Mouse (Mus musculus) midbrain, postnatal 0 days (tissue): ENCODE results near the gene Ghrhr. TPM values are rescaled to one million over a fixed set of nuclear protein-coding genes. Genes with fewer than 3 reads are reported as not detected.

Experiments used
- ATAC-seq: fragments of 200-750 bp; cut with Nextera tagmentation; 2 replicates; pipeline ENCODE4 v1.8.0; 2017; ENCODE audit warnings: moderate number of reproducible peaks, mild to moderate bottlenecking, moderate TSS enrichment, moderate library complexity; ENCODE audit not compliant: low FRiP score
- DNase-seq: peaks from one replicate; pipeline ENCODE4 v3.0.0-alpha.2; 2015; ENCODE audit warnings: low spot score
- H3K27ac ChIP-seq: fragments of 300-500 bp; sonication (generic); 2 replicates; pipeline ENCODE4 v1.5.1; 2014; ENCODE audit warnings: low read depth, mild to moderate bottlenecking, low read length, mixed read lengths
- H3K27me3 ChIP-seq: fragments of 300-500 bp; sonication (generic); 2 replicates; pipeline ENCODE4 v1.6.1; 2014; ENCODE audit warnings: low read length, control low read depth, mixed read lengths; ENCODE audit not compliant: insufficient read depth
- H3K36me3 ChIP-seq: fragments of 300-500 bp; sonication (generic); 2 replicates; pipeline ENCODE4 v1.6.1; 2014; ENCODE audit warnings: low read length, control low read depth, mixed read lengths; ENCODE audit not compliant: insufficient read depth
- H3K4me1 ChIP-seq: fragments of 300-500 bp; sonication (generic); 2 replicates; pipeline ENCODE4 v1.6.1; 2014; ENCODE audit warnings: mild to moderate bottlenecking, control low read depth, antibody characterized with exemption, low read length, mixed read lengths; ENCODE audit not compliant: insufficient read depth
- H3K4me2 ChIP-seq: fragments of 300-500 bp; sonication (generic); 2 replicates; pipeline ENCODE4 v1.6.1; 2014; ENCODE audit warnings: low read depth, mild to moderate bottlenecking, low read length, mixed read lengths; ENCODE audit not compliant: poor library complexity, severe bottlenecking
- H3K4me3 ChIP-seq: fragments of 300-500 bp; sonication (generic); 2 replicates; pipeline ENCODE4 v1.5.1; 2014; ENCODE audit warnings: low read depth, mild to moderate bottlenecking, low read length, moderate library complexity
- H3K9ac ChIP-seq: fragments of 300-500 bp; sonication (generic); replicated peaks from 2 replicates; pipeline ENCODE4 v1.6.1; 2014; ENCODE audit warnings: mild to moderate bottlenecking, low read length, moderate library complexity, mixed read lengths; ENCODE audit not compliant: poor library complexity, severe bottlenecking
- H3K9me3 ChIP-seq: fragments of 300-500 bp; sonication (generic); 2 replicates; pipeline ENCODE4 v1.6.1; 2016; ENCODE audit warnings: low read length, control low read depth
- CTCF ChIP-seq: IDR thresholded peaks from 2 replicates; pipeline ENCODE4 v1.5.1; 2016; ENCODE audit warnings: antibody characterized with exemption, mild to moderate bottlenecking
- WGBS: fragments of 180-500 bp; shearing (Covaris S2); extraction: QIAGEN DNeasy Blood & Tissue Kit; methylation state at CpG from one replicate; pipeline ENCODE4 v1.1.7; 2014; 5-methylcytosine and 5-hydroxymethylcytosine counted together
- polyA plus RNA-seq: library from polyadenylated mRNA; unstranded; fragments of >200 nt; fragmentation: Nextera tagmentation; extraction: Ambion mirVana; gene quantifications from 2 replicates; pipeline ENCODE4 v1.2.1, GENCODE M21; 2015
- total RNA-seq: library from RNA; depleted of rRNA; stranded (reverse); fragments of >200 nt; gene quantifications from 2 replicates; pipeline ENCODE4 v1.2.3, GENCODE M21; 2014

The Ghrhr gene
- total and polyA plus RNA-seq, 2 experiments from 2014 or later, result not detected

- DNase-seq, result no peak
- no peaks in the 10 kb centered on the region for H3K9me3 ChIP-seq
- no peak overlapping the region for H3K27ac ChIP-seq
- no peak overlapping the region for H3K4me2 ChIP-seq
- H3K27me3 ChIP-seq, result no peaks in the 10 kb centered on the region
- TF ChIP-seq CTCF, result no peak
- H3K4me3 ChIP-seq, result no peak overlapping the region
- WGBS, result 65% methylated on average over 2 of the region's 2 CpGs
- H3K9ac ChIP-seq, result no peak overlapping the region
- no peak for ATAC-seq
- H3K36me3 ChIP-seq, result no peaks in the 10 kb centered on the region
- peaks cover 12% of the 10 kb centered on the region; the same call in 1 of the 2 replicates for H3K4me1 ChIP-seq
Observed at GRCm38 (mm10) chr6:55418746-55419410, 42.8 kb downstream of the Ghrhr start.

GRCm38 (mm10) chr6:55420411-55420810 is 44.3 kb downstream of the Ghrhr start:
- ATAC-seq, result 0 out of 2 replicates have a peak, but pooled peaks have one; percentile 3

GRCm38 (mm10) chr6:55420869-55421361 is 44.8 kb downstream of the Ghrhr start:
- Histone ChIP-seq H3K9me3 (no peaks in the 10 kb centered on the region), H3K27me3 (no peaks in the 10 kb centered on the region), H3K4me1 (peaks cover 12% of the 10 kb centered on the region; the same call in 1 of the 2 replicates), H3K4me2 (no peak overlapping the region), H3K4me3 (no peak overlapping the region), H3K9ac (no peak overlapping the region), H3K36me3 (no peaks in the 10 kb centered on the region), H3K27ac (peak overlapping the region; percentile 80)
- WGBS, result 0% methylated on average over 1 of the region's 1 CpGs
- DNase-seq (peak; percentile 80), ATAC-seq (peak; percentile 79)
- no peak for TF ChIP-seq CTCF

More at GRCm38 (mm10) chr6:55420411-55420810, 44.3 kb downstream of the Ghrhr start:
- Histone ChIP-seq H3K27ac (peak overlapping the region; percentile 80), H3K4me1 (peaks cover 12% of the 10 kb centered on the region; the same call in 1 of the 2 replicates), H3K9ac (no peak overlapping the region), H3K4me2 (no peak overlapping the region), H3K9me3 (no peaks in the 10 kb centered on the region), H3K27me3 (no peaks in the 10 kb centered on the region), H3K4me3 (no peak overlapping the region), H3K36me3 (no peaks in the 10 kb centered on the region)
- WGBS, result 73% methylated on average over 3 of the region's 3 CpGs
- DNase-seq, result no peak
- no peak for TF ChIP-seq CTCF

- ATAC-seq, result no peak
- H3K4me2 ChIP-seq, result no peak overlapping the region
- H3K27ac ChIP-seq, result no peak overlapping the region
- H3K9ac ChIP-seq, result no peak overlapping the region
- TF ChIP-seq CTCF, result no peak
- H3K4me3 ChIP-seq, result no peak overlapping the region
- DNase-seq, result no peak
- H3K4me1 ChIP-seq, result peaks cover 15% of the 10 kb centered on the region
- H3K36me3 ChIP-seq, result no peaks in the 10 kb centered on the region
- H3K27me3 ChIP-seq, result no peaks in the 10 kb centered on the region
- H3K9me3 ChIP-seq, result no peaks in the 10 kb centered on the region
Observed at GRCm38 (mm10) chr6:55432121-55432520, 56.0 kb downstream of the Ghrhr start.

- ATAC-seq, result peak; percentile 38
- no peaks in the 10 kb centered on the region for H3K9me3 ChIP-seq
- no peaks in the 10 kb centered on the region for H3K36me3 ChIP-seq
- DNase-seq, result peak; percentile 49
- 6% methylated on average over 3 of the region's 3 CpGs for WGBS
- peaks cover 15% of the 10 kb centered on the region for H3K4me1 ChIP-seq
- TF ChIP-seq CTCF, result no peak; the same call in 1 of the 2 replicates
- no peak overlapping the region for H3K4me3 ChIP-seq
- no peak overlapping the region for H3K9ac ChIP-seq
- H3K27ac ChIP-seq, result 0 out of 2 replicates have a peak overlapping the region, but pooled peaks have one; percentile 44
- no peaks in the 10 kb centered on the region for H3K27me3 ChIP-seq
- no peak overlapping the region for H3K4me2 ChIP-seq
Observed at GRCm38 (mm10) chr6:55434360-55434759, 58.3 kb downstream of the Ghrhr start.
